Mouse (Mus musculus) forelimb bud, embryonic 11.5 days (tissue): ENCODE results near the gene Prtn3.

Experiments
- DNase-seq: peaks from one replicate; pipeline ENCODE4 v3.0.0-alpha.2; 2012; ENCODE audit warnings: low read depth, low spot score

Prtn3 gene

GRCm38 (mm10) chr10:79909092-79909922 lies 35.0 kb downstream of the Prtn3 start:
- DNase-seq, result peak; percentile 58

GRCm38 (mm10) chr10:79910556-79910955 lies 36.3 kb downstream of the Prtn3 start, which contains the start of gene Gm26602:
Gene Gm26602, plus strand, starts transcription at chr10:79910856.
- DNase-seq, result no peak

GRCm38 (mm10) chr10:79912412-79912811 lies 38.1 kb downstream of the Prtn3 start:
- DNase-seq, result no peak

- no peak for DNase-seq
Measured at GRCm38 (mm10) chr10:79914131-79914947, 40.1 kb downstream of the Prtn3 start.

GRCm38 (mm10) chr10:79914948-79915596 lies 40.8 kb downstream of the Prtn3 start:
- DNase-seq, result no peak

- no peak for DNase-seq
Measured at GRCm38 (mm10) chr10:79916081-79916480, 41.8 kb downstream of the Prtn3 start.

- peak; percentile 56 for DNase-seq
Measured at GRCm38 (mm10) chr10:79916808-79917531, 42.7 kb downstream of the Prtn3 start, which contains the start of gene Kiss1r. Gene Kiss1r, plus strand, starts transcription at chr10:79916971.

- no peak for DNase-seq
Measured at GRCm38 (mm10) chr10:79917532-79918100, 43.3 kb downstream of the Prtn3 start.

GRCm38 (mm10) chr10:79918231-79919078 lies 44.2 kb downstream of the Prtn3 start:
- no peak for DNase-seq

- DNase-seq, result no peak
Measured at GRCm38 (mm10) chr10:79919251-79919849, 45.1 kb downstream of the Prtn3 start.

GRCm38 (mm10) chr10:79920056-79920890 lies 46.0 kb downstream of the Prtn3 start:
- DNase-seq, result no peak

- DNase-seq, result no peak
Measured at GRCm38 (mm10) chr10:79920958-79921535, 46.8 kb downstream of the Prtn3 start, which contains the start of gene R3hdm4. Gene R3hdm4, minus strand, starts transcription at chr10:79921208.

- no peak for DNase-seq
Measured at GRCm38 (mm10) chr10:79921572-79921971, 47.3 kb downstream of the Prtn3 start.

- peak; percentile 88 for DNase-seq
Measured at GRCm38 (mm10) chr10:79924998-79925784, 50.9 kb downstream of the Prtn3 start.

- no peak for DNase-seq
Measured at GRCm38 (mm10) chr10:79925785-79926490, 51.7 kb downstream of the Prtn3 start.

- peak; percentile 95 for DNase-seq
Measured at GRCm38 (mm10) chr10:79926491-79927323, 52.4 kb downstream of the Prtn3 start, which contains the start of gene Arid3a. Gene Arid3a, plus strand, starts transcription at chr10:79927043.
